Mouse (Mus musculus): ENCODE results near the gene Skap1. TPM values are rescaled to one million over a fixed set of nuclear protein-coding genes. Genes with fewer than 3 reads are reported as not detected.

Skap1 gene
- polyA plus RNA-seq, 1 experiment from 2014 or later, result 0.46 TPM

- DNase-seq (ENCODE audit: low spot score), result no peak
- 72% methylated on average over 9 of the region's 9 CpGs for WGBS
- no peaks in the 10 kb centered on the region for H3K9me3 ChIP-seq
- peaks cover 11% of the 10 kb centered on the region for H3K4me1 ChIP-seq
- peaks cover 40% of the 10 kb centered on the region for H3K27me3 ChIP-seq (replicated peaks; ENCODE audit: low read depth, poor library complexity, severe bottlenecking)
- H3K36me3 ChIP-seq (replicated peaks), result no peaks in the 10 kb centered on the region
- no peak overlapping the region for H3K27ac ChIP-seq (replicated peaks)
- H3K4me3 ChIP-seq, result no peak overlapping the region
Measured at GRCm38 (mm10) chr11:96468048-96468745, 3.8 kb downstream of the Skap1 start.

- H3K4me1 ChIP-seq, result no peaks in the 10 kb centered on the region
- H3K36me3 ChIP-seq (replicated peaks), result no peaks in the 10 kb centered on the region
- H3K27me3 ChIP-seq (replicated peaks; ENCODE audit: low read depth, poor library complexity, severe bottlenecking), result no peaks in the 10 kb centered on the region
- no peak overlapping the region for H3K27ac ChIP-seq (replicated peaks)
- no peaks in the 10 kb centered on the region for H3K9me3 ChIP-seq
- no peak overlapping the region for H3K4me3 ChIP-seq
- WGBS, result 62% methylated on average over 3 of the region's 3 CpGs
- DNase-seq (ENCODE audit: low spot score), result no peak
Measured at GRCm38 (mm10) chr11:96482711-96483110, 18.3 kb downstream of the Skap1 start.

- Histone ChIP-seq H3K9me3 (no peaks in the 10 kb centered on the region), H3K4me1 (no peaks in the 10 kb centered on the region), H3K27ac (replicated peaks) (no peak overlapping the region), H3K27me3 (replicated peaks; ENCODE audit: low read depth, poor library complexity, severe bottlenecking) (no peaks in the 10 kb centered on the region), H3K36me3 (replicated peaks) (no peaks in the 10 kb centered on the region), H3K4me3 (no peak overlapping the region)
- no peak for DNase-seq (ENCODE audit: low spot score)
Measured at GRCm38 (mm10) chr11:96483179-96483578, 18.8 kb downstream of the Skap1 start.

- H3K4me3 ChIP-seq, result no peak overlapping the region
- H3K27me3 ChIP-seq (replicated peaks; ENCODE audit: low read depth, poor library complexity, severe bottlenecking), result peaks cover 15% of the 10 kb centered on the region
- H3K27ac ChIP-seq (replicated peaks), result no peak overlapping the region
- no peaks in the 10 kb centered on the region for H3K9me3 ChIP-seq
- no peak for DNase-seq (ENCODE audit: low spot score)
- H3K4me1 ChIP-seq, result peaks cover 4% of the 10 kb centered on the region
- no peaks in the 10 kb centered on the region for H3K36me3 ChIP-seq (replicated peaks)
- 78% methylated on average over 8 of the region's 8 CpGs for WGBS
Measured at GRCm38 (mm10) chr11:96498481-96498880, 34.1 kb downstream of the Skap1 start.

GRCm38 (mm10) chr11:96501042-96501441 is 36.6 kb downstream of the Skap1 start:
- Histone ChIP-seq H3K4me3 (no peak overlapping the region), H3K9me3 (no peaks in the 10 kb centered on the region), H3K36me3 (replicated peaks) (no peaks in the 10 kb centered on the region), H3K4me1 (peaks cover 4% of the 10 kb centered on the region), H3K27me3 (replicated peaks; ENCODE audit: low read depth, poor library complexity, severe bottlenecking) (peaks cover 15% of the 10 kb centered on the region), H3K27ac (replicated peaks) (no peak overlapping the region)
- 74% methylated on average over 6 of the region's 6 CpGs for WGBS
- DNase-seq (ENCODE audit: low spot score), result no peak

- no peaks in the 10 kb centered on the region for H3K36me3 ChIP-seq (replicated peaks)
- no peak for DNase-seq (ENCODE audit: low spot score)
- H3K4me3 ChIP-seq, result no peak overlapping the region
- no peak overlapping the region for H3K27ac ChIP-seq (replicated peaks)
- no peaks in the 10 kb centered on the region for H3K9me3 ChIP-seq
- H3K27me3 ChIP-seq (replicated peaks; ENCODE audit: low read depth, poor library complexity, severe bottlenecking), result peaks cover 15% of the 10 kb centered on the region
- H3K4me1 ChIP-seq, result peaks cover 1% of the 10 kb centered on the region
- 76% methylated on average over 3 of the region's 3 CpGs for WGBS
Measured at GRCm38 (mm10) chr11:96502948-96503347, 38.6 kb downstream of the Skap1 start.

GRCm38 (mm10) chr11:96504509-96505119 is 40.2 kb downstream of the Skap1 start:
- Histone ChIP-seq H3K4me3 (no peak overlapping the region), H3K4me1 (no peaks in the 10 kb centered on the region), H3K9me3 (no peaks in the 10 kb centered on the region), H3K27me3 (replicated peaks; ENCODE audit: low read depth, poor library complexity, severe bottlenecking) (peaks cover 15% of the 10 kb centered on the region), H3K27ac (replicated peaks) (no peak overlapping the region), H3K36me3 (replicated peaks) (no peaks in the 10 kb centered on the region)
- DNase-seq (ENCODE audit: low spot score), result no peak
- WGBS, result 67% methylated on average over 12 of the region's 12 CpGs

GRCm38 (mm10) chr11:96505841-96506240 is 41.4 kb downstream of the Skap1 start:
- DNase-seq (ENCODE audit: low spot score), result no peak
- peaks cover 15% of the 10 kb centered on the region for H3K27me3 ChIP-seq (replicated peaks; ENCODE audit: low read depth, poor library complexity, severe bottlenecking)
- H3K27ac ChIP-seq (replicated peaks), result no peak overlapping the region
- WGBS, result 73% methylated on average over 5 of the region's 5 CpGs
- H3K4me3 ChIP-seq, result no peak overlapping the region
- H3K36me3 ChIP-seq (replicated peaks), result no peaks in the 10 kb centered on the region
- no peaks in the 10 kb centered on the region for H3K9me3 ChIP-seq
- H3K4me1 ChIP-seq, result 0 out of 2 replicates have a peak, but pooled peaks cover 2% of the 10 kb centered on the region

GRCm38 (mm10) chr11:96515164-96515563 is 50.8 kb downstream of the Skap1 start:
- 88% methylated on average over 3 of the region's 3 CpGs for WGBS
- no peak for DNase-seq (ENCODE audit: low spot score)
- Histone ChIP-seq H3K4me3 (no peak overlapping the region), H3K27ac (replicated peaks) (no peak overlapping the region), H3K9me3 (no peaks in the 10 kb centered on the region), H3K27me3 (replicated peaks; ENCODE audit: low read depth, poor library complexity, severe bottlenecking) (no peaks in the 10 kb centered on the region), H3K36me3 (replicated peaks) (no peaks in the 10 kb centered on the region), H3K4me1 (peaks cover 12% of the 10 kb centered on the region)

- Histone ChIP-seq H3K9me3 (no peaks in the 10 kb centered on the region), H3K27me3 (replicated peaks; ENCODE audit: low read depth, poor library complexity, severe bottlenecking) (no peaks in the 10 kb centered on the region), H3K4me3 (no peak overlapping the region), H3K27ac (replicated peaks) (no peak overlapping the region), H3K4me1 (no peaks in the 10 kb centered on the region; the same call in 1 of the 2 replicates), H3K36me3 (replicated peaks) (no peaks in the 10 kb centered on the region)
- WGBS, result 79% methylated on average over 6 of the region's 6 CpGs
- DNase-seq (ENCODE audit: low spot score), result no peak
Measured at GRCm38 (mm10) chr11:96524541-96524940, 60.1 kb downstream of the Skap1 start.

GRCm38 (mm10) chr11:96526137-96526621 is 61.8 kb downstream of the Skap1 start:
- Histone ChIP-seq H3K36me3 (replicated peaks) (no peaks in the 10 kb centered on the region), H3K4me3 (no peak overlapping the region), H3K27me3 (replicated peaks; ENCODE audit: low read depth, poor library complexity, severe bottlenecking) (no peaks in the 10 kb centered on the region), H3K9me3 (no peaks in the 10 kb centered on the region), H3K4me1 (no peaks in the 10 kb centered on the region; the same call in 1 of the 2 replicates), H3K27ac (replicated peaks) (no peak overlapping the region)
- DNase-seq (ENCODE audit: low spot score), result no peak
- 91% methylated on average over 16 of the region's 16 CpGs for WGBS

- WGBS, result 82% methylated on average over 13 of the region's 13 CpGs
- Histone ChIP-seq H3K36me3 (replicated peaks) (no peaks in the 10 kb centered on the region), H3K4me1 (no peaks in the 10 kb centered on the region), H3K4me3 (no peak overlapping the region), H3K27ac (replicated peaks) (no peak overlapping the region), H3K27me3 (replicated peaks; ENCODE audit: low read depth, poor library complexity, severe bottlenecking) (peaks cover 10% of the 10 kb centered on the region), H3K9me3 (no peaks in the 10 kb centered on the region)
- no peak for DNase-seq (ENCODE audit: low spot score)
Measured at GRCm38 (mm10) chr11:96531757-96532433, 67.5 kb downstream of the Skap1 start.

GRCm38 (mm10) chr11:96534531-96534930 is 70.1 kb downstream of the Skap1 start:
- no peaks in the 10 kb centered on the region for H3K9me3 ChIP-seq
- 74% methylated on average over 2 of the region's 2 CpGs for WGBS
- H3K4me3 ChIP-seq, result no peak overlapping the region
- peaks cover 35% of the 10 kb centered on the region for H3K27me3 ChIP-seq (replicated peaks; ENCODE audit: low read depth, poor library complexity, severe bottlenecking)
- H3K4me1 ChIP-seq, result no peaks in the 10 kb centered on the region
- no peaks in the 10 kb centered on the region for H3K36me3 ChIP-seq (replicated peaks)
- H3K27ac ChIP-seq (replicated peaks), result no peak overlapping the region
- no peak for DNase-seq (ENCODE audit: low spot score)
